Mouse (Mus musculus) forebrain, embryonic 15.5 days (tissue): ENCODE data around the gene Metrnl. TPM values are rescaled to one million over a fixed set of nuclear protein-coding genes. Genes with fewer than 3 reads are reported as not detected.

Experiments used
- ATAC-seq: fragments of 200-750 bp; cut with Nextera tagmentation; replicated peaks from 2 replicates; pipeline ENCODE4 v1.8.0; 2017; ENCODE audit warnings: mild to moderate bottlenecking, moderate TSS enrichment, moderate library complexity
- H3K27ac ChIP-seq: fragments of 300-500 bp; sonication (generic); replicated peaks from 2 replicates; pipeline ENCODE4 v1.5.1; 2015; ENCODE audit warnings: mild to moderate bottlenecking, inconsistent platforms
- H3K27me3 ChIP-seq: fragments of 300-500 bp; sonication (generic); 2 replicates; pipeline ENCODE4 v1.6.1; 2015; ENCODE audit warnings: inconsistent platforms
- H3K36me3 ChIP-seq: fragments of 300-500 bp; sonication (generic); 2 replicates; pipeline ENCODE4 v1.6.1; 2015; ENCODE audit warnings: mild to moderate bottlenecking, inconsistent platforms
- H3K4me1 ChIP-seq: fragments of 300-500 bp; sonication (generic); 2 replicates; pipeline ENCODE4 v1.6.1; 2015; ENCODE audit warnings: inconsistent platforms
- H3K4me2 ChIP-seq: fragments of 300-500 bp; sonication (generic); replicated peaks from 2 replicates; pipeline ENCODE4 v1.6.1; 2015; ENCODE audit warnings: mild to moderate bottlenecking, inconsistent platforms
- H3K4me3 ChIP-seq: fragments of 300-500 bp; sonication (generic); 2 replicates; pipeline ENCODE4 v1.5.1; 2015; ENCODE audit warnings: mild to moderate bottlenecking, inconsistent platforms
- H3K9ac ChIP-seq: fragments of 300-500 bp; sonication (generic); replicated peaks from 2 replicates; pipeline ENCODE4 v1.6.1; 2015; ENCODE audit warnings: mild to moderate bottlenecking, inconsistent platforms
- H3K9me3 ChIP-seq: fragments of 300-500 bp; sonication (generic); 2 replicates; pipeline ENCODE4 v1.6.1; 2016; ENCODE audit warnings: inconsistent platforms
- WGBS: fragments of 180-500 bp; shearing (Covaris S2); methylation state at CpG from one replicate; pipeline ENCODE4 v1.1.7; 2015; ENCODE audit warnings: mixed read lengths; 5-methylcytosine and 5-hydroxymethylcytosine counted together
- polyA plus RNA-seq: library from polyadenylated mRNA; unstranded; fragments of >200 nt; fragmentation: Nextera tagmentation; extraction: Ambion mirVana; gene quantifications from 2 replicates; pipeline ENCODE4 v1.2.1, GENCODE M21; 2015

The Metrnl gene
- polyA plus RNA-seq, 1 experiment from 2014 or later, result 4.2 TPM

DNA sequence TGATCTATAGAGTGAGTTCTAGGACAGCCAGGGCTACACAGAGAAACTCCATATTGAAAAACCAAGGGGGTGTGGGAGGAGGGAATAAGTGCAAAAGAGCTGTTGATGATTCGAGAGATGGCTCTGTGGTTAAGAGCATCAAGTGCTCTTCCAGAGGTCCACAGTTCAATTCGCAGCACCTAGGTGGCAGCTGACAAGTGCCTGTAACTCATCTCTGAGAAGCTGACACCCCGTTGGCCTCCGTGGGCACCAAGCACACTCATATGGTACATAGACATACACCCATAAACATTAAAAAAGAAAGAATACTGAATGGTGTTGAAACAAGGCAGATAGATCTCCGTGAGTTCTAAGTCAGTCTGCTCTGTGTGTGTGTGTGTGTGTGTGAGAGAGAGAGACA is 32.6 kb upstream of the Metrnl start:
- no peaks in the 10 kb centered on the region for H3K36me3 ChIP-seq
- H3K4me1 ChIP-seq, result peaks cover 10% of the 10 kb centered on the region
- H3K9ac ChIP-seq, result no peak overlapping the region
- no peak for ATAC-seq
- 95% methylated on average over 5 of the region's 5 CpGs for WGBS
- H3K4me3 ChIP-seq, result no peak overlapping the region
- H3K27ac ChIP-seq, result no peak overlapping the region
- H3K27me3 ChIP-seq, result no peaks in the 10 kb centered on the region
- H3K4me2 ChIP-seq, result no peak overlapping the region
- no peaks in the 10 kb centered on the region for H3K9me3 ChIP-seq

DNA sequence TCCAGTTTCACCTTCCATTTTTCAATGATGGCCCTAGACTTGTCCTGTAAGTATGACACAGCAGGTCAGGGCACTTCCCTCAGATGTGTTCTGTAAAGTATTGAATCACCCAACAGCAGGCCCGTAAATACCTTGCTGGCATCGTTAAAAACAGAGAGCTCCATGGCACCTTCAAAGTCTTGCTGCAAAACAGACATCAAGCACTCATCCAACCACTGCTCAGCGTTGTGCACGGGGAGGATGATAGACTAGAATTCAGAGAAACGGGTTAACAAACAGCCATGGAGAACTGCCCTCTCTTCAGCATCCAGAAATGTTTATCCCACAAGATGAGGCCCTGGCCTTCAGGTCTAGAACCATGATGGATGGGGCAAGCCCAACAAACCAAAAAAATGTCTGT is 30.4 kb upstream of the Metrnl start:
- H3K36me3 ChIP-seq, result no peaks in the 10 kb centered on the region
- 95% methylated on average over 5 of the region's 5 CpGs for WGBS
- no peak overlapping the region for H3K27ac ChIP-seq
- no peaks in the 10 kb centered on the region for H3K27me3 ChIP-seq
- H3K4me1 ChIP-seq, result peaks cover 10% of the 10 kb centered on the region
- H3K9me3 ChIP-seq, result no peaks in the 10 kb centered on the region
- H3K4me3 ChIP-seq, result no peak overlapping the region
- ATAC-seq, result no peak
- no peak overlapping the region for H3K4me2 ChIP-seq
- H3K9ac ChIP-seq, result no peak overlapping the region

DNA sequence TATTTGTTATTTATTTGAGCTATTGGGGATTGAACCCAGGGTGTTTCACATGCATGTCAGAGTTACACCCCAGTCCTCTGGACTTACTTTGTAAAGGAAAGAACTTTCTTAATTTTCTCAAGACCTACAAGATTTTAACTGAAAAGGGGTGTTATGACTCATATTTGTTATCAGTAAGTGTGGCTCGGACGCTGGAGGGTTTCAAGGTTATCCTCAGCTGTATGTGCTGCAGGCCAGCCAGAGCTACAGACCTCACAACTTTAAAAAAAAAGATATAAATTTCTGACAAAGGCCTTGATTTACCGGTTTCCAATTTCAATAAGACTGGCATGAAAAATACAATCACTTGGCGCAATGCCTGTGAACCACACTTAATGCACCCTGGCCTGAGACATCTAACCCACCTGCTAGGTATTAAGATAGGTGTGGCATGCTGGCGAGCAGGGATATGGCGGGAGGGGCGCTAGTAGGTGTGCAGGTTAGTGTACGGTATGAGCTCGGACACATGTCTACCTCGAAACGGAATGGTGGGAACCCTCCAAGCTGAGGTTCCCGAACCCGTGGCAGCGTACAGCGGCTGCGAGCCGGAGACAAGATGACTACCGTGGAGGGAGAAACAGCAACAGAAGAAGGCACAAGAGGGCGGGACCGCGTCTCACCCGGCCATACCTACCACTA is 28.9 kb upstream of the Metrnl start:
- Histone ChIP-seq H3K4me3 (peak overlapping the region; percentile 64), H3K4me2 (peak overlapping the region; percentile 67), H3K9me3 (no peaks in the 10 kb centered on the region), H3K9ac (peak overlapping the region; percentile 72), H3K27ac (peak overlapping the region; percentile 89), H3K4me1 (peaks cover 10% of the 10 kb centered on the region), H3K27me3 (no peaks in the 10 kb centered on the region), H3K36me3 (no peaks in the 10 kb centered on the region)
- ATAC-seq, result peak; percentile 63
- 3% methylated on average over 22 of the region's 22 CpGs for WGBS

DNA sequence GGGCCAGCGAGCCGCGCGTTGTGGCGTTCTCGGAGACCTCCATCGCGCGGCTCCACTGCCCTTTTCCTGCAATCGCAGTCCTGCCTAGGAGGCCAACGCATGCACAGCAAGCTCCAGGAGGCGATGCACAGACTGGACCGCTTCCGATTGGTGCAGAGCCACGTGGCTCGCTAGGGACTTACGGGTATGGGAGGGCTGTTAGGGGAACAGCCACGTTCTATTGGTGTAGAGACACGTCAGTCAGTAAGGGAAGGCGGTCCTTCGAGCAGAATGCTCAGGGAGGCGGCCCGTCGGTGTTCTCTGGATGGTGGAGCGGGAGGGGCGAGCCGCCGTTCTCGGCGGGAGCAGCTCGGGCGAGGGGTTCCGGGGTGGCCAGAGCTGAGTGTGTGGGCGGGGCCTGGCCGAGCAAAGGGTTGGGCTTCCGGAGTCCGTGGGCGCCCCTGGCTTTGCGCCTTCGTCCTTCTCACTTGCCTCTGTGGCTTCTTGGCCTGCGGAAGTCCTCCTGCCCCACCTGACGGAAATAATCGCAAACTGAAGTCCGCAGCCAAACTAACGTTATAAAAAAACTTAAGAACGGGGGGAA is 28.3 kb upstream of the Metrnl start, which contains the start of gene B3gntl1:
Gene B3gntl1, minus strand, starts transcription at position 164 of the 583 bp plus-strand sequence.
- H3K4me2 ChIP-seq, result peak within 1 kb of the TSS; percentile 67
- H3K4me1 ChIP-seq, result peaks cover 10% of the 10 kb centered on the region
- H3K27ac ChIP-seq, result peak within 1 kb of the TSS; percentile 89
- WGBS, result under 1% methylated on average over 46 of the region's 46 CpGs
- no peaks in the 10 kb centered on the region for H3K9me3 ChIP-seq
- ATAC-seq, result peak; percentile 100
- H3K4me3 ChIP-seq, result peak within 1 kb of the TSS; percentile 64
- H3K36me3 ChIP-seq, result no peaks in the 10 kb centered on the region
- peak within 1 kb of the TSS; percentile 72 for H3K9ac ChIP-seq
- no peaks in the 10 kb centered on the region for H3K27me3 ChIP-seq

DNA sequence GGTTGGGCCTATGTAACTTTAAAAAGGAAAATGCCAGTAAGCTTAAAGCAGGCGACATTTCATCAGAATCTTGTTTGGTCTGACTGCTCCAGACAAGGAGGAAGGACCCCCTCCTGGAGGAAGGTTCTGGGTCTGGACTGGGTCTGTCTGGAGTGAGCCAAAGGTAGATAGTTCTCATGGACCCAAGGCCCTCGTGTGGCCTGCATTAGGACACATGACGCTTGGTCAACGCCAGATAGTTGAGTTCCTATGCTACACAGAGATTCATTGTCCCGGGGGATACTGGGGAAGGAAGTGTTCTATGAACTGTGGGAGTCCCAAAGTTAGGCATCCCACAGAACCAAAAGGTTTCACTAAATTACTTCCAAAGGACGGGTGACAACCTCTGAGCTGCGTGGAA is 27.7 kb upstream of the Metrnl start:
- Histone ChIP-seq H3K27me3 (no peaks in the 10 kb centered on the region), H3K4me2 (peak overlapping the region; percentile 67), H3K9me3 (no peaks in the 10 kb centered on the region), H3K4me3 (peak overlapping the region; percentile 64), H3K4me1 (peaks cover 10% of the 10 kb centered on the region), H3K9ac (peak overlapping the region; percentile 64), H3K27ac (peak overlapping the region; percentile 68), H3K36me3 (no peaks in the 10 kb centered on the region)
- no peak; the same call in 1 of the 2 replicates for ATAC-seq
- 73% methylated on average over 7 of the region's 7 CpGs for WGBS

DNA sequence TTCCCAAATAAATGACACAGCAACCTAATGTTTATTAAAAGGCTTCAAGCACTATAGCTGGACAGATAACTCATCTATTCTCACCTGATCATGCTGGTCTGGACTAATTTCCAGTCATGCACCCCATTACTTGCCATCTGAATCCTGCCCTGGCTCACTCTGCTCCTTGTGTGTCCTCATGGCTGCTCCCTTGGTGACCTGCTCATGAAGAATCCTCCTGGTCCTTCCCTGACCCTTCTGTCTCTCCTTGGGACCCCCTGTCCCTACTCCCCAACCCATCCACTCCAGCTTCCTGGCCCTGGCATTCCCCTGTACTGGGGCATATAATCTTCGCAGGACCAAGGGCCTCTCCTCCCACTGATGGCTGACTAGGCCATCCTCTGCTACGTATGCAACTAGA is 24.5 kb upstream of the Metrnl start:
- no peak overlapping the region for H3K9ac ChIP-seq
- H3K9me3 ChIP-seq, result no peaks in the 10 kb centered on the region
- no peak overlapping the region for H3K4me3 ChIP-seq
- no peak for ATAC-seq
- 93% methylated on average over 2 of the region's 2 CpGs for WGBS
- no peak overlapping the region for H3K4me2 ChIP-seq
- peaks cover 10% of the 10 kb centered on the region for H3K4me1 ChIP-seq
- no peaks in the 10 kb centered on the region for H3K36me3 ChIP-seq
- no peaks in the 10 kb centered on the region for H3K27me3 ChIP-seq
- H3K27ac ChIP-seq, result no peak overlapping the region

DNA sequence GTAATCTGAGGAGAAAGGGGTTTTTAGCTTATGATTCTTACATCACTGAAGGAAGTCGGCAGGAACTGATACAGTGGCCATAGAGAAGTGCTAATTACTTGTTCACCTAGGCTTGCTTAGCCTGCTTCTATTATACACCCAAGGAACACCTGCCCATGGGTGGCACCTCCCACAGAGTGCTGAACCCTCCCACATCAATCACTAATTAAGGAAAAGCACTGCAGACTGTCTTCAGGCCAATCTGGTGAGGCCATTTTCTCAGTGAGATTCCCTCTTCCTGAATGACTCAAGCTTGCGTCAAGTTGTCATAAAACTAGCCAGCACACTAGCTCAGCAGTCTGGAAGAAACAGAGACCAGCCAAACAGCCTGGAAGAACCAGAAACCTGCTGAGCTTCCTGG is 21.8 kb upstream of the Metrnl start:
- peaks cover 5% of the 10 kb centered on the region; the same call in 1 of the 2 replicates for H3K4me1 ChIP-seq
- ATAC-seq, result no peak
- 77% methylated on average over 2 of the region's 2 CpGs for WGBS
- no peak overlapping the region for H3K9ac ChIP-seq
- H3K4me2 ChIP-seq, result no peak overlapping the region
- H3K4me3 ChIP-seq, result no peak overlapping the region
- no peaks in the 10 kb centered on the region for H3K27me3 ChIP-seq
- no peaks in the 10 kb centered on the region for H3K36me3 ChIP-seq
- H3K9me3 ChIP-seq, result no peaks in the 10 kb centered on the region
- H3K27ac ChIP-seq, result no peak overlapping the region

DNA sequence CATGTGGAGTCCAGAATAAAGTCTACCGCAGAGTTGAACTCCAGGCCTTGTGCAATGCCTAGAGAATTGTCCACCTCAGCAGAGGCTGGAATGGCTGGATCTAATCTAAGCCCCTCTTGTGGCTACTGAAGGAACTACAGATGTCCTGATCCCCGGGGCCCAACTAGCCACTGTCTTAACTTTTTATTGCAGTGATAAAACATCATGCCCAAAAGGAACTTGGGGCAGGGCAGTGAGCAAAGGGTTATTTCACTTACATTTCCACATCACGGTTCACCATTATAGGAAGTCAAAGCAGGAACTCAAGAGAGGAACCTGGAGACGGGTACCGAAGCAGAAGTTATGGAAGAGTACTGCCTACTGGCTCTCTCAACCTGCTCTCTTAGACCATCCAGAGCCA is 20.6 kb upstream of the Metrnl start:
- Histone ChIP-seq H3K9me3 (no peaks in the 10 kb centered on the region), H3K36me3 (no peaks in the 10 kb centered on the region), H3K27me3 (no peaks in the 10 kb centered on the region), H3K4me2 (no peak overlapping the region), H3K4me1 (peaks cover 5% of the 10 kb centered on the region; the same call in 1 of the 2 replicates), H3K27ac (no peak overlapping the region), H3K9ac (no peak overlapping the region), H3K4me3 (no peak overlapping the region)
- 83% methylated on average over 5 of the region's 5 CpGs for WGBS
- ATAC-seq, result no peak

DNA sequence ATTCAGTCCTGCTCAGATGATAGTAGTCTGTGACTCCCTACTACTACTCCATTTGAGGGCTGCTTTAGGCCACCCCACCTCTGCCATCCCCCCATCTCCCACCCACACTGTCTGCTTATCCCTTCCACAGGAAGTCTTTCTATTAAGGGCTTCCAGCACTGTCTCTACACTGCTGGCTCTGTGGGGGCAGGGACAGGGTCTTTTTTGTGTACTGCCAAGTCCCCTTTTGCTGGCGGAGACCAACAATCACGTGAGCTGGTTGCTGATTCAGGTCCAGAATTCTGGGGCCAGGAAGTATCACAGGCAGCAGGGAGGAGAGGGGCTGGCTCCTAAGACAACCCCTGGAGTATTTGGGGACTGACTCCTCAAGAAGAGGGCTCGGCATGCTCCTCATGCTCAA is 18.1 kb upstream of the Metrnl start:
- H3K9ac ChIP-seq, result no peak overlapping the region
- H3K27me3 ChIP-seq, result no peaks in the 10 kb centered on the region
- H3K36me3 ChIP-seq, result no peaks in the 10 kb centered on the region
- no peak; the same call in 1 of the 2 replicates for ATAC-seq
- H3K4me2 ChIP-seq, result no peak overlapping the region
- no peak overlapping the region for H3K27ac ChIP-seq
- 43% methylated on average over 3 of the region's 3 CpGs for WGBS
- no peaks in the 10 kb centered on the region for H3K9me3 ChIP-seq
- no peak overlapping the region for H3K4me3 ChIP-seq
- peaks cover 5% of the 10 kb centered on the region; the same call in 1 of the 2 replicates for H3K4me1 ChIP-seq

DNA sequence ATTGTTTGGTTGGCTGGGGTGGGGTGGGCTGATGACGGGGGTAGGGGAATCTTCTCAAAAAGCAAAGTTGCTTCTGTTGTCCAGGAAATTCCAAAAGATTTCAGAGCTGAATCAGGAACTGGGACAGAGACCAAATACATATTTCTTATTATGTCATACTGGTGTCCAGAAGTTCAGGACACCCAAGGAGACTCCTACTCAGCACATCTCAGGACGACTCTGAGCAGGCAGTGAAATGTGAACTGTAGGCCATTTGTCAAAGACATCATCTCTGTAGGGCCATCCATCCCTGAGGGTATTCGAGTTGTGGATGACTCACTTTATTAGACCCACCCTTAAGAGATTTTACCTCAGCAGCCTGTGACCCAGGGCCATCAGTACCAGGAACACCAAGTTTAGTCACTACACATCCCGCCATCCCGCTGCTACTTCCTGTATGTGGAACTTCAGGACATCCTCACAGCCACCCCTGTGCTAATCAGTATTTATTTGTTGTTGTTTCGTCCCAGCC is 15.8 kb upstream of the Metrnl start:
- ATAC-seq, result no peak
- peaks cover 5% of the 10 kb centered on the region; the same call in 1 of the 2 replicates for H3K4me1 ChIP-seq
- 79% methylated on average over 6 of the region's 6 CpGs for WGBS

DNA sequence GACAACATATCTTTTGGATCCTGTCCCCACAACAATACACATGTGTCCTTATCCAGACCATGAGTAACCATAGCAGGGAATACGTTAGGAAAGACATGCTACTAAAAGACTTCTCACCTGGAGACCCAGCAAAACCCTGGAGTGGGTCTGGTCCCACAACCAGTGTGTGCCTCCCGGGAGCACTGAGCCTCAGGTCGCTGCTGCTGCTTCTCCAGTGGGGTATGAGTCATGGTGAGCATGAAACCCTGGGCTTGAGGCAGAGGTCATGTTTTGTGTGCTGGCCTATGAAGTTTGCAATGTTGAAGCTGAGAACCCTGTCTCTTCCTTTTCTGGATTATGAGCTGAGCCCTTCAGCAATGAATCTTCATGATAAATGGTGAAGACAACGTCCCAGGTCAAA is 15.3 kb upstream of the Metrnl start:
- Histone ChIP-seq H3K9ac (no peak overlapping the region), H3K27me3 (no peaks in the 10 kb centered on the region), H3K27ac (no peak overlapping the region), H3K4me2 (no peak overlapping the region), H3K36me3 (no peaks in the 10 kb centered on the region), H3K4me3 (no peak overlapping the region), H3K4me1 (peaks cover 5% of the 10 kb centered on the region; the same call in 1 of the 2 replicates), H3K9me3 (no peaks in the 10 kb centered on the region)
- no peak for ATAC-seq
- 85% methylated on average over 4 of the region's 4 CpGs for WGBS

More for the DNA sequence above, 15.8 kb upstream of the Metrnl start:
- no peak overlapping the region for H3K4me3 ChIP-seq
- H3K36me3 ChIP-seq, result no peaks in the 10 kb centered on the region
- no peaks in the 10 kb centered on the region for H3K27me3 ChIP-seq
- H3K4me2 ChIP-seq, result no peak overlapping the region
- H3K9me3 ChIP-seq, result no peaks in the 10 kb centered on the region
- no peak overlapping the region for H3K9ac ChIP-seq
- H3K27ac ChIP-seq, result no peak overlapping the region

DNA sequence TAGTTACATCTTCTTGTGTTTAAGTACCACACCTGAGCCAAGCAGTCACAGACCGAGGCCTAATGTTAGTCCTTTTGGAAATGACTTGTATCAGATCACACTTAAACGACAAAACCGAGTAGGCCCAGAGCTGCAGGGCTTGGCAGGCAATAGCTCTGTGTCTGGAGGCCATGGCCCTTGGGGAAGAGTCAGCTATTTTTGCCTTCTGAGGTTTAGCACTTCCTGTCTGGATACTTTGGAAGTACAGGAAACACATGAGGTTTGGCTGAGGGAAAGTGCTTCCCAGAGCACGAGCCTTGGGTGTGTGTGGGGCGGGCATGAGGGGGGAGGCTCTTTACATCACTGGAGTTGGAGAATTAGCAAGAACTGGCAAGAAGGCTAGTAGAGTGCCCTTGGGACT is 14.7 kb upstream of the Metrnl start:
- Histone ChIP-seq H3K4me3 (no peak overlapping the region), H3K4me2 (no peak overlapping the region), H3K27me3 (no peaks in the 10 kb centered on the region), H3K4me1 (peaks cover 5% of the 10 kb centered on the region; the same call in 1 of the 2 replicates), H3K9me3 (no peaks in the 10 kb centered on the region), H3K9ac (no peak overlapping the region), H3K36me3 (no peaks in the 10 kb centered on the region), H3K27ac (no peak overlapping the region)
- ATAC-seq, result no peak
- WGBS, result 81% methylated on average over 5 of the region's 5 CpGs
